Mouse (Mus musculus) spleen, adult 2 months (tissue): Measurements from ENCODE around the gene Atp6v1e2.

Source experiments
- CTCF ChIP-seq: fragments of 200-500 bp; IDR thresholded peaks from 2 replicates; pipeline ENCODE4 v1.5.1; 2011; ENCODE audit warnings: mild to moderate bottlenecking, inconsistent platforms; ENCODE audit not compliant: insufficient read depth, insufficient read length, insufficient replicate concordance; ENCODE audit errors: extremely low read depth
- POLR2A ChIP-seq: fragments of 200-500 bp; IDR thresholded peaks from 2 replicates; pipeline ENCODE4 v1.6.1; 2011; ENCODE audit warnings: low read depth, low read length, inconsistent platforms

DNA sequence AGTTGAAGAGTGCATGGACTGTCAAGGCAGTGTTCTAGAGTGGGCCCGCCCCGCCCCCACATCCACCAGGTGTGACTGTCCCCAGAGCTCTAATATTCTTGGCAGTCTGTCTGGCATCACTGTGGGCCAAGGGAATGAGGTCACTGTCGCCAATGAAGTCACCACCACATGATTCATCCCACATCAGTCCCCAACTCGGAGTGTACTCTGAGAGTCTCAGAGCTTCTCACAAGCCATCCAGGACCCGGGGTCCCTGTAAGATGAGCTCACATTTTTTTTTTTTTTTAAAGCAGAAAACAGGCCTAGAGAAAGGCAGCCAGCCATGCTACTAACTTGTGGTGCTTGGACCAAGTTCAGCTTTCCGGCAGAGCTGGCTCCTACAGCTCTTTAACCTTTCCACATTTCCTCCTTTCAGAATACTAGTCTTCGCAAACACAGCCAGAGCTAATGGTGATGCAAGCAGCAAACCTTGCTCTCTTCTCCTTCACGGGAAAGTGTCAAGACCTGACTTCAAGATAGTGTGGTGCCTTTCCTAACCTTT, 13.7 kb upstream of the Atp6v1e2 start:
- TF ChIP-seq POLR2A = no peak
- TF ChIP-seq CTCF = no peak
